Mouse (Mus musculus) ES-Bruce4 (cell line): Measurements from ENCODE around the gene Slc25a36. TPM values are rescaled to one million over a fixed set of nuclear protein-coding genes. Genes with fewer than 3 reads are reported as not detected.
A peak's percentile ranks its signal among the peaks of the same experiment; 100 is the strongest.

ENCODE experiments used
- H3K27ac ChIP-seq: 2 replicates; pipeline ENCODE4 v1.5.1; 2012; ENCODE audit warnings: low read length, inconsistent platforms; ENCODE audit not compliant: insufficient read depth
- H3K27me3 ChIP-seq: 2 replicates; pipeline ENCODE4 v1.6.1; 2012; ENCODE audit warnings: mild to moderate bottlenecking, low read length, inconsistent platforms; ENCODE audit not compliant: control insufficient read depth, poor library complexity, insufficient read depth, severe bottlenecking
- H3K36me3 ChIP-seq: 2 replicates; pipeline ENCODE4 v1.6.1; 2012; ENCODE audit warnings: inconsistent platforms, mild to moderate bottlenecking, low read length, moderate library complexity; ENCODE audit not compliant: control insufficient read depth, poor library complexity, insufficient read depth, severe bottlenecking
- H3K4me1 ChIP-seq: one replicate; pipeline ENCODE4 v1.8.1; 2011; ENCODE audit warnings: low read length; ENCODE audit not compliant: control insufficient read depth, insufficient read depth
- H3K4me3 ChIP-seq: 2 replicates; pipeline ENCODE4 v1.5.1; 2011; ENCODE audit warnings: low read depth, mild to moderate bottlenecking, low read length
- H3K9ac ChIP-seq: 2 replicates; pipeline ENCODE4 v1.6.1; 2012; ENCODE audit warnings: low read depth, mild to moderate bottlenecking, inconsistent platforms; ENCODE audit not compliant: poor library complexity, severe bottlenecking
- H3K9me3 ChIP-seq: replicated peaks from 2 replicates; pipeline ENCODE4 v1.6.1; 2012; ENCODE audit warnings: mild to moderate bottlenecking, low read length, inconsistent platforms; ENCODE audit not compliant: control insufficient read depth, poor library complexity, insufficient read depth, severe bottlenecking
- CTCF ChIP-seq: IDR thresholded peaks from one replicate; pipeline ENCODE4 v1.8.1; 2011; ENCODE audit warnings: low read depth, low read length
- EP300 ChIP-seq: IDR thresholded peaks from 2 replicates; pipeline ENCODE4 v1.6.1; 2011; ENCODE audit warnings: low read depth, low read length; ENCODE audit not compliant: insufficient read depth
- POLR2A ChIP-seq: IDR thresholded peaks from one replicate; pipeline ENCODE4 v1.8.1; 2011; ENCODE audit warnings: low read length; ENCODE audit not compliant: insufficient read depth
- polyA plus RNA-seq: library from polyadenylated mRNA; stranded (reverse); fragments of >200 nt; gene quantifications from 2 replicates; pipeline ENCODE4 v1.2.4, GENCODE M21; 2011; ENCODE audit warnings: low read depth; ENCODE audit not compliant: missing spikeins, insufficient read depth, insufficient read length

The Slc25a36 gene
- 401 and 402 TPM in 2 replicates for polyA plus RNA-seq

- H3K4me1 ChIP-seq = peaks cover 4% of the 10 kb centered on the region
- peak within 1 kb of the TSS; percentile 95 for H3K27ac ChIP-seq
- peaks cover 5% of the 10 kb centered on the region; the same call in 1 of the 2 replicates for H3K36me3 ChIP-seq
- no peaks in the 10 kb centered on the region for H3K9me3 ChIP-seq
- TF ChIP-seq POLR2A (peak; percentile 73), CTCF (no peak), EP300 (peak; percentile 88)
- H3K4me3 ChIP-seq = peak within 1 kb of the TSS; percentile 86
- peak within 1 kb of the TSS; percentile 85 for H3K9ac ChIP-seq
- no peaks in the 10 kb centered on the region for H3K27me3 ChIP-seq
These were observed at the start of gene Slc25a36 for GRCm38 (mm10) chr9:97110571-97111390. Gene Slc25a36, minus strand, starts transcription at chr9:97111157.

GRCm38 (mm10) chr9:97158412-97158811 lies 47.5 kb upstream of the Slc25a36 start:
- H3K27ac ChIP-seq = no peak overlapping the region
- no peak overlapping the region for H3K9ac ChIP-seq
- no peak overlapping the region for H3K4me3 ChIP-seq
- no peak for TF ChIP-seq POLR2A
- TF ChIP-seq CTCF = no peak
- no peak for TF ChIP-seq EP300
- H3K36me3 ChIP-seq = no peaks in the 10 kb centered on the region
- no peaks in the 10 kb centered on the region for H3K4me1 ChIP-seq
- no peaks in the 10 kb centered on the region for H3K9me3 ChIP-seq
- H3K27me3 ChIP-seq = no peaks in the 10 kb centered on the region

GRCm38 (mm10) chr9:97155981-97156380 lies 45.0 kb upstream of the Slc25a36 start:
- Histone ChIP-seq H3K4me3 (no peak overlapping the region), H3K9ac (no peak overlapping the region), H3K27me3 (no peaks in the 10 kb centered on the region), H3K27ac (no peak overlapping the region), H3K36me3 (no peaks in the 10 kb centered on the region), H3K4me1 (no peaks in the 10 kb centered on the region), H3K9me3 (no peaks in the 10 kb centered on the region)
- TF ChIP-seq POLR2A = no peak

- Histone ChIP-seq H3K4me3 (no peak overlapping the region), H3K27ac (no peak overlapping the region), H3K9me3 (no peaks in the 10 kb centered on the region), H3K9ac (no peak overlapping the region), H3K36me3 (no peaks in the 10 kb centered on the region), H3K4me1 (no peaks in the 10 kb centered on the region), H3K27me3 (no peaks in the 10 kb centered on the region)
- TF ChIP-seq POLR2A (no peak), EP300 (no peak), CTCF (no peak)
These were observed 44.0 kb upstream of the Slc25a36 start for GRCm38 (mm10) chr9:97154956-97155355.

GRCm38 (mm10) chr9:97153006-97153405 lies 42.0 kb upstream of the Slc25a36 start:
- H3K4me1 ChIP-seq = no peaks in the 10 kb centered on the region
- no peak overlapping the region for H3K4me3 ChIP-seq
- no peaks in the 10 kb centered on the region for H3K36me3 ChIP-seq
- H3K9me3 ChIP-seq = no peaks in the 10 kb centered on the region
- no peak overlapping the region for H3K9ac ChIP-seq
- no peaks in the 10 kb centered on the region for H3K27me3 ChIP-seq
- TF ChIP-seq EP300 = no peak
- TF ChIP-seq POLR2A = no peak
- TF ChIP-seq CTCF = no peak
- no peak overlapping the region for H3K27ac ChIP-seq

GRCm38 (mm10) chr9:97147270-97147669 lies 36.3 kb upstream of the Slc25a36 start:
- Histone ChIP-seq H3K4me1 (no peaks in the 10 kb centered on the region), H3K27me3 (no peaks in the 10 kb centered on the region), H3K9ac (no peak overlapping the region), H3K36me3 (no peaks in the 10 kb centered on the region), H3K4me3 (no peak overlapping the region), H3K9me3 (no peaks in the 10 kb centered on the region), H3K27ac (no peak overlapping the region)
- TF ChIP-seq EP300 (no peak), POLR2A (no peak), CTCF (no peak)
